ENCODE assay signal across 9 mouse cellular contexts in the genomic region with DNA sequence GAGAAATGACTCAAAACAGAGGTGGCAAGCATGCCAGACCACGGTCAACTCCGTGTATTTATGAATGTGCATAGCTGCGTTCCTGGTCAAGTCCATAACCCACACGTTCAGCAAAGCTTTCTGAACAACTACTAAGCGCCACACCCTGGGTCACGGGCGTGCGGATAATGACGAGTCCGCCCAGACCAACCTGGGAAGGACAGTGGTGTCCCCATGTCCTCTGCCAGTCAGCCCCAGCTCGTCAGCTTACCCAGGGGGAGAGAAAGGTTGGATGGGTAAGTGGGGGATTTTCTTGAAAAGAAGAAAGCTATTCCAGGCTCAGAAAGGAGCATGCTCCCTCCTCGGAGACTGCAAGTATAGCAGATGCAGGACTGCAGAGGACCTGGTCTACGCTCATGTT. TPM values are rescaled to one million over a fixed set of nuclear protein-coding genes. Genes with fewer than 3 reads are reported as not detected.
A peak's percentile ranks its signal among the peaks of the same experiment; 100 is the strongest.
DNase-seq lines count a peak whose midpoint lies in the region; ATAC-seq and TF ChIP-seq lines count a peak whose summit lies in the region.
"Had no signal": no experiment of that assay in that cellular context is flagged by ENCODE, and none has a peak within 500 bp of the region (broad histone marks: within the 10 kb centered on the region; RNA-seq: fewer than 3 reads in every experiment).

No protein-coding gene starts in this region.

- no peaks in the 10 kb centered on the region for H3K9me3 ChIP-seq in heart, postnatal 0 days (replicated peaks; ENCODE audit: control insufficient read depth, low read length)
- H3K9me3 ChIP-seq in MEL (replicated peaks; ENCODE audit: insufficient read depth, low read length): no peaks in the 10 kb centered on the region
- H3K9me3 ChIP-seq in erythroblast, embryonic 14.5 days (ENCODE audit: control insufficient read depth, low read length): no peaks in the 10 kb centered on the region
- H3K9me3 ChIP-seq in liver, embryonic 11.5 days (ENCODE audit: control insufficient read depth, low read length): no peaks in the 10 kb centered on the region

- TF ChIP-seq RAD21 in MEL (IDR thresholded peaks at IDR 0.05; ENCODE audit: low read depth, low read length): no peak; the same call in 1 of the 2 replicates

- H3K27ac ChIP-seq in heart, postnatal 0 days (ENCODE audit: low read depth): no peak overlapping the region
- H3K27ac ChIP-seq in heart, adult 2 months: no peak overlapping the region
- peak overlapping the region; percentile 0; the same call in 1 of the 2 replicates for H3K27ac ChIP-seq in MEL (ENCODE audit: control insufficient read depth, low read depth, low read length)
- peak overlapping the region; percentile 89 for H3K27ac ChIP-seq in liver, embryonic 11.5 days (ENCODE audit: low read depth, low read length)

- no peaks in the 10 kb centered on the region for H3K79me2 ChIP-seq in heart, adult 2 months (replicated peaks; ENCODE audit: control insufficient read depth, insufficient read depth, low read length)
- no peaks in the 10 kb centered on the region for H3K79me2 ChIP-seq in MEL (ENCODE audit: control insufficient read depth, insufficient read depth, low read length, poor library complexity)

- H3K4me3 ChIP-seq in heart, postnatal 0 days (ENCODE audit: low read depth, low read length): no peak overlapping the region
- no peak overlapping the region for H3K4me3 ChIP-seq in heart, adult 2 months
- peak overlapping the region; percentile 41 to 42 for H3K4me3 ChIP-seq in MEL (ENCODE audit: control insufficient read depth in 1 of 2, insufficient read depth in 1 of 2, low read depth in 2 of 2, low read length in 2 of 2)
- peak overlapping the region; percentile 65 for H3K4me3 ChIP-seq in erythroblast, embryonic 14.5 days (replicated peaks)
- H3K4me3 ChIP-seq in liver, embryonic 11.5 days (ENCODE audit: low read depth, low read length): peak overlapping the region; percentile 28

- intact Hi-C loops in heart, adult 2 months (cut with DNase I): loop anchor here (10.0 kb wide), 2 partner anchors 403 to 623 kb away; no protein-coding TSS in a partner anchor
- intact Hi-C loops in gastrocnemius, postnatal 14 days (cut with DNase I; ENCODE audit: low total_unique reads): no loop called here

- no peak for DNase-seq in heart, postnatal 0 days (ENCODE audit: low spot score)
- DNase-seq in heart, adult 2 months: no peak
- no peak for DNase-seq in MEL (ENCODE audit: low read depth, low spot score)
- DNase-seq in liver, embryonic 11.5 days (ENCODE audit: low spot score): no peak
- DNase-seq in adrenal gland, adult 18-20 months (ENCODE audit: low spot score in 2 of 2): no peak
- DNase-seq in gastrocnemius, postnatal 14 days: no peak
- DNase-seq: cerebellum, postnatal 14 days had no signal

- H3K4me1 ChIP-seq in heart, postnatal 0 days (ENCODE audit: control insufficient read depth, insufficient read depth): peaks cover 12% of the 10 kb centered on the region; the same call in 1 of the 2 replicates
- H3K4me1 ChIP-seq in heart, adult 2 months (ENCODE audit: control insufficient read depth, insufficient read depth, low read length): peaks cover 2% of the 10 kb centered on the region; the same call in 1 of the 2 replicates
- peaks cover 4 to 18% of the 10 kb centered on the region in 2 experiments for H3K4me1 ChIP-seq in MEL (ENCODE audit: control insufficient read depth in 1 of 2, insufficient read depth in 2 of 2, low read length in 2 of 2)
- H3K4me1 ChIP-seq in erythroblast, embryonic 14.5 days (ENCODE audit: control insufficient read depth): peaks cover 69% of the 10 kb centered on the region
- peaks cover 21% of the 10 kb centered on the region for H3K4me1 ChIP-seq in liver, embryonic 11.5 days (replicated peaks; ENCODE audit: control insufficient read depth, insufficient read depth, low read length)

- no peak for TF ChIP-seq EP300 in heart, postnatal 0 days (IDR thresholded peaks at IDR 0.05; ENCODE audit: low read depth)
- no peak for TF ChIP-seq EP300 in heart, adult 2 months (IDR thresholded peaks at IDR 0.05; ENCODE audit: insufficient read depth, low read depth, low read length)
- TF ChIP-seq EP300 in MEL (IDR thresholded peaks at IDR 0.05; ENCODE audit: low read depth in 1 of 2, low read length in 2 of 2): no peak

- peak overlapping the region; percentile 30 for H3K4me2 ChIP-seq in heart, postnatal 0 days (ENCODE audit: low read depth, low read length)
- H3K4me2 ChIP-seq in liver, embryonic 11.5 days: peak overlapping the region; percentile 71

- H3K36me3 ChIP-seq in heart, postnatal 0 days (replicated peaks; ENCODE audit: control insufficient read depth, insufficient read depth, low read length): no peaks in the 10 kb centered on the region
- H3K36me3 ChIP-seq in heart, adult 2 months (ENCODE audit: control insufficient read depth, insufficient read depth, low read length): no peaks in the 10 kb centered on the region
- H3K36me3 ChIP-seq in MEL (ENCODE audit: control insufficient read depth in 1 of 2, insufficient read depth in 2 of 2, low read length in 2 of 2): peaks cover 0 to 5% of the 10 kb centered on the region in 2 experiments; a peak in 2 of 4 replicates
- H3K36me3 ChIP-seq in erythroblast, embryonic 14.5 days (ENCODE audit: control insufficient read depth): no peaks in the 10 kb centered on the region; the same call in 1 of the 2 replicates
- no peaks in the 10 kb centered on the region for H3K36me3 ChIP-seq in liver, embryonic 11.5 days (ENCODE audit: control insufficient read depth, insufficient read depth, low read length)

- no peak for TF ChIP-seq CTCF in heart, postnatal 0 days (IDR thresholded peaks at IDR 0.05; ENCODE audit: low read depth)
- no peak for TF ChIP-seq CTCF in heart, adult 2 months (IDR thresholded peaks at IDR 0.05)
- TF ChIP-seq CTCF in MEL (IDR thresholded peaks at IDR 0.05 in 2 of 3, conservative IDR thresholded peaks at IDR 0.05 in 1 of 3; ENCODE audit: control insufficient read depth in 1 of 3, insufficient read depth in 1 of 3, low read depth in 2 of 3, low read length in 3 of 3, poor library complexity in 1 of 3, severe bottlenecking in 1 of 3): no peak

- no peak overlapping the region; the same call in 1 of the 2 replicates for H3K9ac ChIP-seq in heart, postnatal 0 days (replicated peaks; ENCODE audit: low read depth, low read length)
- H3K9ac ChIP-seq in heart, adult 2 months (ENCODE audit: low read depth, low read length): no peak overlapping the region
- H3K9ac ChIP-seq in MEL (ENCODE audit: control insufficient read depth, low read depth, low read length, poor library complexity, severe bottlenecking): peak overlapping the region; percentile 3
- peak overlapping the region; percentile 67 for H3K9ac ChIP-seq in liver, embryonic 11.5 days (ENCODE audit: low read depth, low read length)

- H3K27me3 ChIP-seq in heart, postnatal 0 days (ENCODE audit: control insufficient read depth, insufficient read depth, low read length): peaks cover 23% of the 10 kb centered on the region; the same call in 1 of the 2 replicates
- no peaks in the 10 kb centered on the region for H3K27me3 ChIP-seq in heart, adult 2 months (ENCODE audit: control insufficient read depth, insufficient read depth, low read length)
- no peaks in the 10 kb centered on the region for H3K27me3 ChIP-seq in MEL (ENCODE audit: control insufficient read depth in 1 of 2, insufficient read depth in 2 of 2, low read length in 2 of 2)
- peaks cover 8% of the 10 kb centered on the region for H3K27me3 ChIP-seq in erythroblast, embryonic 14.5 days (ENCODE audit: control insufficient read depth)
- peaks cover 16% of the 10 kb centered on the region for H3K27me3 ChIP-seq in liver, embryonic 11.5 days (replicated peaks; ENCODE audit: control insufficient read depth, insufficient read depth, low read length)
- H3K27me3 ChIP-seq: CH12.LX had no signal

- no peak for TF ChIP-seq POLR2A in heart, adult 2 months (IDR thresholded peaks at IDR 0.05; ENCODE audit: insufficient read depth, low read depth, low read length)
- no peak for TF ChIP-seq POLR2A in MEL (IDR thresholded peaks at IDR 0.05; ENCODE audit: control insufficient read depth in 1 of 2, insufficient read depth in 1 of 2, low read depth in 1 of 2, low read length in 2 of 2, poor library complexity in 1 of 2)

- ATAC-seq in heart, postnatal 0 days (ENCODE audit: insufficient read depth, low read depth): no peak
- ATAC-seq in liver, embryonic 11.5 days (replicated peaks; ENCODE audit: low FRiP score): peak; percentile 40

- 57% methylated on average over 13 of the region's 13 CpGs for WGBS in heart, postnatal 0 days
- WGBS in heart, adult 2 months: 58% methylated on average over 13 of the region's 13 CpGs
- 55% methylated on average over 13 of the region's 13 CpGs for WGBS in liver, embryonic 11.5 days

RNA-seq across cellular contexts. Expression of a gene that starts 12.7 kb away (rescaled TPM):
- 9.4 and 11.7 TPM in 2 replicates for total RNA-seq in heart, postnatal 0 days (2014; rRNA removed; ENCODE audit: low replicate concordance)
- 1.6 and 1.9 TPM in 2 replicates for polyA plus RNA-seq in heart, postnatal 0 days (2015; fragmentation: Nextera tagmentation; extraction: Ambion mirVana)
- 10 to 100 TPM; 14.8 to 20.1 TPM for total RNA-seq in heart, adult 2 months (2021)
- polyA plus RNA-seq in heart, adult 2 months (2012; rRNA removed): 9.5 and 9.9 TPM in 2 replicates
- 8.0 and 9.5 TPM in 2 replicates for total RNA-seq in MEL (2012; rRNA removed)
- 10 to 100 TPM in 1 of 2 experiments, not detected in 1; 24.7 TPM for polyA plus RNA-seq in MEL (2012; ENCODE audit: insufficient read depth in 1 of 2, insufficient read length in 2 of 2, low read depth in 1 of 2, low replicate concordance in 2 of 2, missing spikeins in 1 of 2)
- 4.0 and 5.7 TPM in 2 replicates for polyA plus RNA-seq in erythroblast, embryonic 14.5 days (2012)
- 1.7 and 1.9 TPM in 2 replicates for polyA plus RNA-seq in liver, embryonic 11.5 days (2014; fragmentation: Nextera tagmentation; extraction: Ambion mirVana)
- total RNA-seq in adrenal gland, adult 18-20 months (2021): 10 to 100 TPM; 37.4 to 39.4 TPM
- total RNA-seq in gastrocnemius, postnatal 14 days (2021): 1 to 10 TPM; 4.9 to 5.0 TPM

RNA-seq across cellular contexts. Expression of a gene that starts 25.7 kb away (rescaled TPM):
- total RNA-seq in heart, postnatal 0 days (2014; rRNA removed; ENCODE audit: low replicate concordance): 154 and 163 TPM in 2 replicates
- 84.2 and 92.2 TPM in 2 replicates for polyA plus RNA-seq in heart, postnatal 0 days (2015; fragmentation: Nextera tagmentation; extraction: Ambion mirVana)
- total RNA-seq in heart, adult 2 months (2021): 100 to 1,000 TPM; 356 to 463 TPM
- 215 and 327 TPM in 2 replicates for polyA plus RNA-seq in heart, adult 2 months (2012; rRNA removed)
- total RNA-seq in MEL (2012; rRNA removed): 17.1 and 21.2 TPM in 2 replicates
- polyA plus RNA-seq in MEL (2012; ENCODE audit: insufficient read depth in 1 of 2, insufficient read length in 2 of 2, low read depth in 1 of 2, low replicate concordance in 2 of 2, missing spikeins in 1 of 2): 10 to 100 TPM in 1 of 2 experiments, not detected in 1; 33.4 TPM
- 0.30 and 0.45 TPM in 2 replicates for polyA plus RNA-seq in erythroblast, embryonic 14.5 days (2012)
- polyA plus RNA-seq in liver, embryonic 11.5 days (2014; fragmentation: Nextera tagmentation; extraction: Ambion mirVana): 41.3 and 48.6 TPM in 2 replicates
- total RNA-seq in adrenal gland, adult 18-20 months (2021): 100 to 1,000 TPM; 205 to 414 TPM
- 10 to 100 TPM; 68.8 to 85.3 TPM for total RNA-seq in gastrocnemius, postnatal 14 days (2021)

RNA-seq across cellular contexts. Expression of a gene that starts 38.9 kb away (rescaled TPM):
- 10.8 and 15.3 TPM in 2 replicates for total RNA-seq in heart, postnatal 0 days (2014; rRNA removed; ENCODE audit: low replicate concordance)
- polyA plus RNA-seq in heart, postnatal 0 days (2015; fragmentation: Nextera tagmentation; extraction: Ambion mirVana): 12.8 and 14.3 TPM in 2 replicates
- 1 to 10 TPM; 7.8 to 8.2 TPM for total RNA-seq in heart, adult 2 months (2021)
- polyA plus RNA-seq in heart, adult 2 months (2012; rRNA removed): 9.5 and 10.4 TPM in 2 replicates
- total RNA-seq in MEL (2012; rRNA removed): 2.1 and 2.2 TPM in 2 replicates
- 1 to 10 TPM in 1 of 2 experiments, not detected in 1; 5.0 TPM for polyA plus RNA-seq in MEL (2012; ENCODE audit: insufficient read depth in 1 of 2, insufficient read length in 2 of 2, low read depth in 1 of 2, low replicate concordance in 2 of 2, missing spikeins in 1 of 2)
- 0.14 and 0.15 TPM in 2 replicates for polyA plus RNA-seq in erythroblast, embryonic 14.5 days (2012)
- 15.4 and 16.4 TPM in 2 replicates for polyA plus RNA-seq in liver, embryonic 11.5 days (2014; fragmentation: Nextera tagmentation; extraction: Ambion mirVana)
- total RNA-seq in adrenal gland, adult 18-20 months (2021): 1 to 10 TPM; 7.3 to 9.0 TPM
- total RNA-seq in gastrocnemius, postnatal 14 days (2021): 1 to 10 TPM; 5.8 to 6.2 TPM

Comparison
In these comparisons a context has a peak if more than half of its experiments do, and no peak if none do; other contexts are left out.
1. H3K27ac ChIP-seq: peak in MEL (single experiment) and liver, embryonic 11.5 days (single experiment); none in heart, postnatal 0 days (single experiment) and heart, adult 2 months (single experiment).
2. H3K4me3 ChIP-seq: peak in MEL (2 of 2), erythroblast, embryonic 14.5 days (single experiment) and liver, embryonic 11.5 days (single experiment); none in heart, postnatal 0 days (single experiment) and heart, adult 2 months (single experiment).
3. H3K9ac ChIP-seq: peak in MEL (single experiment) and liver, embryonic 11.5 days (single experiment); none in heart, postnatal 0 days (single experiment) and heart, adult 2 months (single experiment).